Mouse (Mus musculus): ENCODE measurements around the gene A530016L24Rik. TPM values are rescaled to one million over a fixed set of nuclear protein-coding genes. Genes with fewer than 3 reads are reported as not detected.

Gene A530016L24Rik
- 0.06 TPM in 1 of 2 replicates, not detected in the other for polyA plus RNA-seq (2015; fragmentation: Nextera tagmentation; extraction: Ambion mirVana)

GRCm38 (mm10) chr12:112489134-112489533, at the start of gene A530016L24Rik:
A530016L24Rik (plus strand) TSS chr12:112489448.
- Histone ChIP-seq H3K4me1 (ENCODE audit: insufficient read depth) (peaks cover 8% of the 10 kb centered on the region), H3K4me2 (ENCODE audit: low read depth, low read length) (no peak within 1 kb of the TSS), H3K9me3 (ENCODE audit: low read length) (no peaks in the 10 kb centered on the region), H3K36me3 (replicated peaks; ENCODE audit: insufficient read depth, low read length) (no peaks in the 10 kb centered on the region), H3K4me3 (ENCODE audit: low read depth, low read length) (no peak within 1 kb of the TSS), H3K9ac (replicated peaks) (no peak within 1 kb of the TSS), H3K27me3 (ENCODE audit: insufficient read depth, low read length) (no peaks in the 10 kb centered on the region), H3K27ac (ENCODE audit: low read depth) (peak within 1 kb of the TSS; percentile 71)
- TF ChIP-seq EP300 (IDR thresholded peaks at IDR 0.05; ENCODE audit: low read depth): no peak
- TF ChIP-seq CTCF (IDR thresholded peaks at IDR 0.05; ENCODE audit: low read depth): no peak
- 82% methylated on average over 8 of the region's 8 CpGs for WGBS (ENCODE audit: insufficient replicate concordance)
- ATAC-seq (no peak), DNase-seq (no peak)

GRCm38 (mm10) chr12:112439993-112440392, 49.3 kb upstream of the A530016L24Rik start:
- DNase-seq (no peak), ATAC-seq (no peak)
- WGBS (ENCODE audit: insufficient replicate concordance): 50% methylated on average over 1 of the region's 1 CpGs
- Histone ChIP-seq H3K27ac (ENCODE audit: low read depth) (no peak overlapping the region), H3K9ac (replicated peaks) (no peak overlapping the region), H3K9me3 (ENCODE audit: low read length) (no peaks in the 10 kb centered on the region), H3K36me3 (replicated peaks; ENCODE audit: insufficient read depth, low read length) (no peaks in the 10 kb centered on the region), H3K4me2 (ENCODE audit: low read depth, low read length) (no peak overlapping the region), H3K4me1 (ENCODE audit: insufficient read depth) (no peaks in the 10 kb centered on the region), H3K27me3 (ENCODE audit: insufficient read depth, low read length) (no peaks in the 10 kb centered on the region), H3K4me3 (ENCODE audit: low read depth, low read length) (no peak overlapping the region)
- TF ChIP-seq EP300 (IDR thresholded peaks at IDR 0.05; ENCODE audit: low read depth) (no peak), CTCF (IDR thresholded peaks at IDR 0.05; ENCODE audit: low read depth) (no peak)

GRCm38 (mm10) chr12:112449144-112449827, 40.0 kb upstream of the A530016L24Rik start:
- TF ChIP-seq EP300 (IDR thresholded peaks at IDR 0.05; ENCODE audit: low read depth): no peak
- no peak for TF ChIP-seq CTCF (IDR thresholded peaks at IDR 0.05; ENCODE audit: low read depth)
- no peak overlapping the region for H3K4me3 ChIP-seq (ENCODE audit: low read depth, low read length)
- H3K27me3 ChIP-seq (ENCODE audit: insufficient read depth, low read length): no peaks in the 10 kb centered on the region
- no peak for DNase-seq
- peaks cover 7% of the 10 kb centered on the region for H3K9me3 ChIP-seq (ENCODE audit: low read length)
- 0 out of 2 replicates have a peak overlapping the region, but pooled peaks have one; percentile 6 for H3K27ac ChIP-seq (ENCODE audit: low read depth)
- 46% methylated on average over 18 of the region's 18 CpGs for WGBS (ENCODE audit: insufficient replicate concordance)
- no peaks in the 10 kb centered on the region for H3K36me3 ChIP-seq (replicated peaks; ENCODE audit: insufficient read depth, low read length)
- no peak overlapping the region for H3K4me2 ChIP-seq (ENCODE audit: low read depth, low read length)
- H3K9ac ChIP-seq (replicated peaks): no peak overlapping the region
- no peak for ATAC-seq
- H3K4me1 ChIP-seq (ENCODE audit: insufficient read depth): peaks cover 3% of the 10 kb centered on the region; the same call in 1 of the 2 replicates

GRCm38 (mm10) chr12:112449828-112450180, 39.4 kb upstream of the A530016L24Rik start:
- no peak for ATAC-seq
- TF ChIP-seq EP300 (IDR thresholded peaks at IDR 0.05; ENCODE audit: low read depth) (no peak), CTCF (IDR thresholded peaks at IDR 0.05; ENCODE audit: low read depth) (no peak)
- no peak overlapping the region for H3K9ac ChIP-seq (replicated peaks)
- 47% methylated on average over 8 of the region's 8 CpGs for WGBS (ENCODE audit: insufficient replicate concordance)
- no peak overlapping the region for H3K4me3 ChIP-seq (ENCODE audit: low read depth, low read length)
- no peak for DNase-seq
- no peaks in the 10 kb centered on the region for H3K27me3 ChIP-seq (ENCODE audit: insufficient read depth, low read length)
- no peak overlapping the region for H3K4me2 ChIP-seq (ENCODE audit: low read depth, low read length)
- H3K9me3 ChIP-seq (ENCODE audit: low read length): peaks cover 7% of the 10 kb centered on the region
- H3K4me1 ChIP-seq (ENCODE audit: insufficient read depth): peaks cover 3% of the 10 kb centered on the region; the same call in 1 of the 2 replicates
- H3K27ac ChIP-seq (ENCODE audit: low read depth): 0 out of 2 replicates have a peak overlapping the region, but pooled peaks have one; percentile 6
- H3K36me3 ChIP-seq (replicated peaks; ENCODE audit: insufficient read depth, low read length): no peaks in the 10 kb centered on the region

GRCm38 (mm10) chr12:112450883-112451282, 38.4 kb upstream of the A530016L24Rik start:
- Histone ChIP-seq H3K4me3 (ENCODE audit: low read depth, low read length) (no peak overlapping the region), H3K9ac (replicated peaks) (no peak overlapping the region), H3K4me1 (ENCODE audit: insufficient read depth) (peaks cover 3% of the 10 kb centered on the region; the same call in 1 of the 2 replicates), H3K36me3 (replicated peaks; ENCODE audit: insufficient read depth, low read length) (no peaks in the 10 kb centered on the region), H3K4me2 (ENCODE audit: low read depth, low read length) (no peak overlapping the region), H3K27me3 (ENCODE audit: insufficient read depth, low read length) (no peaks in the 10 kb centered on the region), H3K27ac (ENCODE audit: low read depth) (no peak overlapping the region), H3K9me3 (ENCODE audit: low read length) (peaks cover 7% of the 10 kb centered on the region)
- WGBS (ENCODE audit: insufficient replicate concordance): 42% methylated on average over 6 of the region's 6 CpGs
- TF ChIP-seq CTCF (IDR thresholded peaks at IDR 0.05; ENCODE audit: low read depth) (peak; percentile 61), EP300 (IDR thresholded peaks at IDR 0.05; ENCODE audit: low read depth) (no peak)
- DNase-seq: peak; percentile 45
- no peak for ATAC-seq

GRCm38 (mm10) chr12:112451381-112451780, 37.9 kb upstream of the A530016L24Rik start:
- H3K9me3 ChIP-seq (ENCODE audit: low read length): peaks cover 7% of the 10 kb centered on the region
- DNase-seq (no peak), ATAC-seq (no peak)
- no peak overlapping the region for H3K4me3 ChIP-seq (ENCODE audit: low read depth, low read length)
- peaks cover 3% of the 10 kb centered on the region; the same call in 1 of the 2 replicates for H3K4me1 ChIP-seq (ENCODE audit: insufficient read depth)
- WGBS (ENCODE audit: insufficient replicate concordance): 48% methylated on average over 1 of the region's 1 CpGs
- no peak overlapping the region for H3K4me2 ChIP-seq (ENCODE audit: low read depth, low read length)
- no peaks in the 10 kb centered on the region for H3K36me3 ChIP-seq (replicated peaks; ENCODE audit: insufficient read depth, low read length)
- H3K27ac ChIP-seq (ENCODE audit: low read depth): no peak overlapping the region
- H3K9ac ChIP-seq (replicated peaks): no peak overlapping the region
- TF ChIP-seq CTCF (IDR thresholded peaks at IDR 0.05; ENCODE audit: low read depth) (no peak), EP300 (IDR thresholded peaks at IDR 0.05; ENCODE audit: low read depth) (no peak)
- no peaks in the 10 kb centered on the region for H3K27me3 ChIP-seq (ENCODE audit: insufficient read depth, low read length)
